Mouse (Mus musculus) layer of hippocampus, postnatal 10 days (tissue): ENCODE results near the gene Hist1h4j. TPM values are rescaled to one million over a fixed set of nuclear protein-coding genes. Genes with fewer than 3 reads are reported as not detected.
A peak's percentile ranks its signal among the peaks of the same experiment; 100 is the strongest.

Experiments
- DNase-seq, 2 experiments: peaks; one replicate each; pipeline ENCODE4 v3.0.0; 2021; ENCODE audit warnings: low spot score in 2 of 2
- total RNA-seq, 2 experiments: library from RNA; stranded (reverse); gene quantifications; 2 replicates each; pipeline ENCODE4 v1.2.3; 2021

The Hist1h4j gene
- total RNA-seq, 2 experiments from 2014 or later, result 22.7 to 23.3 TPM

DNA sequence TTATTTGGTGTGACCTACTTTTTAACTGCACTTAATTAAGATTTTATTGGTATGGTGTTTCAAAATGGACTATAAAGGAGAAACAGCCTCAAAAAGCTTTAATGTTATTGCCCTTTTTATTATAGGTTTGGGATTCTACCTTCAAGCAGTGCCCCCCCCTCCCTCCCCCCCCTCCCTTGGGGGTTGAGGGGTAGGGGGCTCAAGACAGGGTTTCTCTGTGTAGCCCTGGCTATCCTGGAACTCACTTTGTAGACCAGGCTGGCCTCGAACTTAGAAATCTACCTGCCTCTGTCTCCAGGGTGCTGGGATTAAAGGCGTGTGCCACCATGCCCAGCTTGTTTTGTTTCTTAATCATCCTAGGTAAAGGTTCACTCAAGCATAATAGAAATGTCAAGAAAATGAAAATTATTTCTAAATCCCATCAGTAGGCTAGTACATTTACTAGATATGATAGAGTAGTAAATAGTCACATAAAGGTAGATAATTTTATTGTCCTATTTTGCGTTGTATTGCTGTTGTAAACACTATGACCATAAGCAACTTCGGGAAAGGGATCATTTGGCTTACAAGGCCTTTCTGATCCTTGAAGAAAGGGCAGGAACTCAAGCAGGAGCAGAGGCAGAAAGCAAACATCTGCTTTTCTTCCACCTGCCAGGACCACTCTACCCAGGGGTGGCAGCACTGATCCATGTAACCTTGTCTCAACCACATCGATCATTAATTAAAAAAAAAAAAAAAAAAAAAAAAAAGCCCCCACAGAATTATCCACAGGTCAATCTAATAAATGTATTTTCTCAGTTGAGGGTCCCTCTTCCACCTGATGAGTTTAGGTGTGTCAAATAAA, 11.6 kb upstream of the Hist1h4j start:
- no peak for DNase-seq

- no peak for DNase-seq
Observed at GRCm38 (mm10) chr13:21727948-21728572, 6.8 kb upstream of the Hist1h4j start.

DNA sequence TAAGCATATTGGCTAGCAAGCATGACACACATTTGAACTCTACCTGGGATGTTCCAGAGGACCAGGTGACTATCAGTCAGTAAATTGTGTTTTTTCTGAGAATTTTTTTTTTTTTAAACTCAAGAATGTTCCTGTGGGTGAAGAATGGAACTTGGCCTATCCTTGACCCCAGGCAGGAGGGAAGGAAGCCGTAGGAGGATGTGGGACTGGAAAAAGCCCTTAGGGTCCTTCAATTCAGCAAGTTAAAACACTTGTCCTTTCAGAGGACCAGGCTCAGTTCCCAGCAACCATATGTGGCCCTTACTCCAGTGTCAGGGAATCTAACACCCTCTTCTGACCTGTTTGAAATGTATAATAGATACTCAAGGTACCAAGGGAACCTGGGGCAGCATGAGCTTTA, 5.3 kb upstream of the Hist1h4j start:
- no peak for DNase-seq

DNA sequence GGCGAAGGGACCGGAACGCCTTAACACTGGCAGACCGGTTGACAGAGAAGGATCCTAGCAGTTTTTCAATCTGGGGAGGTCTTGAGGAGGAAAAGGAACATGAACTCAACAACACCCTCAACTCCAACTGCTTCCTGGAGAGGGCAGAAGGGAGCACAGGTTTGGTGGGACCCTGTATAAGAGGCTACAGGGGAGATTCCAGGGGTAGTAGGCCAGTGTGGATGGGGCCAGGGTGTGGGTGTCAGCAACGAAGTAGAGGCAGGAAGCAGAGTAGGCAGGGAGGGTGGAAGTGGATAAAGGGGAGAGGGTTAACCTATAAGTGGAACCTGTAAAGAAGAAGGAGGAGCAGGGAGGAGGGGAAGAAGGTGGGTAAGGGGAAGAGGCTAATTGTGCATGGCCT, 1.4 kb upstream of the Hist1h4j start:
- no peak for DNase-seq

- peak; percentile 70 to 77 for DNase-seq
Observed at GRCm38 (mm10) chr13:21734010-21734905, 606 bp upstream of the Hist1h4j start.

GRCm38 (mm10) chr13:21745006-21745405, 10.1 kb downstream of the Hist1h4j start:
- DNase-seq, result no peak

DNA sequence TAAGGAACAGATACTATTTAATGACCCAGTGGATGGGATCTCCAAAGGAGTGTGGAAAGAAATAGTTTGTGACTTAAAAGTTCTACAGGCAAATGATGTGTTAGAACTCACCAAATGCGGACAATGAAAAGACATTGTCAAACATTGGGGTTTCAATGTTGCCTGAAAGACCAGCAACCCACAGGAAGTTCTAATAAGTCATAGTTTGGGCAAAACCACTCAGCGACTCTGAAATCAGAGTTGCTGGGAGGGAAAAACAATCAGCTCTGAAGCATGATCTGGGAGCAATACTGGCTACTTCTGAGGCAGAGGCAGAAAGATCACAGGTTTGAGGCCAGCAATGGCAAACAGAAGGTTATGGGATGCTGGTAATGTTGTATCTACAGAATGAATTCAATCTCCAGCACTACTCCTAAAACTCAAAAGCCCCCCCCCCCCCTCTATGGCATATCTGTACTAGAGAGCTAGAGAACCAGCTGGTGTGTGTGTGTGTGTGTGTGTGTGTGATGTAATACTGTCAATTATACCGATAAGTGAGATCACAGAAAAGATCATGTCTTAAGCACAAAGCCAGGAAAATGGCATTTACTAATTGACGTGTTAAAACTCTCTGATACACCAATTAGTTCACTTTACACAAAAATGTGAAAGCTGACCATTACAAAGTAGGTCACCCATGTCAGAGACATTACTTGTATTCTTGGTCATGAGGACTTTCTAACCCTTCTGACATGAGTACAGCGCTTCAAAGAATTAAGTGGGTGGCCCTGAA, 14.7 kb downstream of the Hist1h4j start:
- DNase-seq, result no peak

GRCm38 (mm10) chr13:21750159-21751017, 15.5 kb downstream of the Hist1h4j start, which contains the start of gene Hist1h4k:
Gene Hist1h4k, minus strand, starts transcription at chr13:21750505.
- peak; percentile 89 to 93 for DNase-seq

GRCm38 (mm10) chr13:21751417-21751816, 16.6 kb downstream of the Hist1h4j start:
- DNase-seq, result no peak

GRCm38 (mm10) chr13:21751827-21752226, 17.0 kb downstream of the Hist1h4j start:
- no peak for DNase-seq

DNA sequence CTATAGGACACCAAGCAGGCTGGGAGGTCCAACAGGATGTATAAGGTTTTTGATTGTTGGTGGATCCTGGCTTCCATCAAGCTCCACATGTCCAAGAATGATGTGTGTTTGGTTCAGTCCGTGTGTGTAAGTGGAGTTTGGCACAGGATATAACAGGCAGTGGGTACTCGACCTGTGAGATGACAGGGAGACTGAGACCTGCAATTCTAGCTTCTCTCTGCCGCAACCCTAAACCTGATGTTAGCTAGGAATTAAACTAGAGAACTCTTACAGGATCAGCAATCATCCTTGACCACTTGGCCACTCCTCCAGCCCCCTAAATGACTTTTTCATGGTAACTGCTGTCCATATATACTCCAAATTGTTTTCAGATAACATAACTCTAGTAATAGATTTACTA, 17.5 kb downstream of the Hist1h4j start:
- DNase-seq, result no peak

GRCm38 (mm10) chr13:21753051-21753523, 18.2 kb downstream of the Hist1h4j start:
- no peak for DNase-seq

GRCm38 (mm10) chr13:21753524-21754285, 18.8 kb downstream of the Hist1h4j start, which contains the start of the genes Hist1h2ak and Hist1h2bn:
Gene Hist1h2ak, minus strand, starts transcription at chr13:21753827.
Gene Hist1h2bn, plus strand, starts transcription at chr13:21754123.
- peak; percentile 38 to 53 for DNase-seq

- peak; percentile 31 to 49 for DNase-seq
Observed at GRCm38 (mm10) chr13:21754294-21755001, 19.6 kb downstream of the Hist1h4j start.

DNA sequence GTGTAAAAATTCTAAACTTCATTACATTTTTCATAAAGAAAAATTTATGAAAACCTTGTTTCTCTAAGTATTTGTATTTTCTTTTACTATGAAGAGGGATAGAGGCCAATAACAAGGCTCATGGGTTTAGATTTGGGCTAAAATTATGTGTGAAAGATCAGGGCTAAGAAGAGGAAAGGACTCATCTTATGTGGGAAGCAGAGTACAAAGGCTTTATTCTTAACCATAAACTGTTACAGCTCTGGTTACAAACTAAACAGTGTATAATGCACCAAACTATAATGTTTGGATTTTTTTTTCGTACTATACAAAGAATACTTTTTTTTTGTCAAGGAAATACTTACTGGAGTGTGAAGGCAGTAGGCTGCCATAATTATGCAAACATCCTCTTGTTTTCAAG, 20.8 kb downstream of the Hist1h4j start:
- DNase-seq, result no peak

GRCm38 (mm10) chr13:21778814-21779766, 44.2 kb downstream of the Hist1h4j start:
- peak; percentile 49 to 63 for DNase-seq
